Mouse (Mus musculus) bone marrow, adult 2 months (tissue): ENCODE measurements around the gene Asb12. TPM values are rescaled to one million over a fixed set of nuclear protein-coding genes. Genes with fewer than 3 reads are reported as not detected.

ENCODE experiments used
- H3K27ac ChIP-seq: fragments of 200-500 bp; 2 replicates; pipeline ENCODE4 v1.5.1; 2012; ENCODE audit warnings: low read depth, mild to moderate bottlenecking, control low read depth, inconsistent platforms, low read length; ENCODE audit not compliant: control insufficient read depth, poor library complexity, insufficient read depth
- H3K4me1 ChIP-seq: fragments of 200-500 bp; 2 replicates; pipeline ENCODE4 v1.6.1; 2011; ENCODE audit warnings: low read length; ENCODE audit not compliant: control insufficient read depth, insufficient read depth
- H3K4me3 ChIP-seq: fragments of 200-500 bp; replicated peaks from 2 replicates; pipeline ENCODE3; 2011; ENCODE audit warnings: mild to moderate bottlenecking, low read depth, low read length, control low read depth; ENCODE audit not compliant: control insufficient read depth
- CTCF ChIP-seq: fragments of 200-500 bp; IDR thresholded peaks from 2 replicates; pipeline ENCODE4 v1.5.1; 2011; ENCODE audit warnings: low read length, control low read depth; ENCODE audit not compliant: control insufficient read depth, insufficient read depth
- POLR2A ChIP-seq: fragments of 200-500 bp; IDR thresholded peaks from 2 replicates; pipeline ENCODE4 v1.6.1; 2011; ENCODE audit warnings: low read depth, mild to moderate bottlenecking, control low read depth, low read length, borderline replicate concordance; ENCODE audit not compliant: control insufficient read depth
- WGBS: fragments of 180-500 bp; shearing (Covaris S2); methylation state at CpG from one replicate; pipeline ENCODE4 v1.1.7; 2018; 5-methylcytosine and 5-hydroxymethylcytosine counted together
- polyA plus RNA-seq: library from polyadenylated mRNA; stranded (reverse); fragments of >200 nt; gene quantifications from 2 replicates; pipeline ENCODE4 v1.2.4, GENCODE M21; 2011; ENCODE audit warnings: low replicate concordance; ENCODE audit not compliant: missing spikeins, insufficient read depth, insufficient read length

Gene Asb12
- polyA plus RNA-seq, 1 experiment, result not detected

DNA sequence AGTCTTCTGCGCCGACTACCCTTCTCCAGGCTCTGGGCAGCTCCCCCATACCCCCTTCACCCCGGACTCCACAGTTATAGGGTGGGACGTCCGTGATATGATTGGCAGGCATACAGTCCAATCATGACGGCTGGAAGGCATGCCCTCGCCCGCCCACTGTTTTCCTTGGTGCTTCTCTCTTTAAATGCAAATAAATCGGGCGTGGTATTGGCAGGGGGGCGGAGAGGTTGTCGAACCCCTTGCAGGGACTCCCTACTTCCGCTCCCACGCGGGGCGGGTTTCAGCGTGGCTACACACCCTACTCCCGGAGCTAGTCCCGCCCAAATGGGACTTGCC, 113.0 kb downstream of the Asb12 start, which contains the start of gene Amer1:
Gene Amer1 (minus strand): TSS at position 97 of the 336 bp plus-strand sequence.
- H3K4me3 ChIP-seq, result peak within 1 kb of the TSS; percentile 80
- peak within 1 kb of the TSS; percentile 63; the same call in 1 of the 2 replicates for H3K27ac ChIP-seq
- H3K4me1 ChIP-seq, result peaks cover 1% of the 10 kb centered on the region
- 21% methylated on average over 19 of the region's 19 CpGs for WGBS
- no peak for TF ChIP-seq POLR2A
- no peak for TF ChIP-seq CTCF

DNA sequence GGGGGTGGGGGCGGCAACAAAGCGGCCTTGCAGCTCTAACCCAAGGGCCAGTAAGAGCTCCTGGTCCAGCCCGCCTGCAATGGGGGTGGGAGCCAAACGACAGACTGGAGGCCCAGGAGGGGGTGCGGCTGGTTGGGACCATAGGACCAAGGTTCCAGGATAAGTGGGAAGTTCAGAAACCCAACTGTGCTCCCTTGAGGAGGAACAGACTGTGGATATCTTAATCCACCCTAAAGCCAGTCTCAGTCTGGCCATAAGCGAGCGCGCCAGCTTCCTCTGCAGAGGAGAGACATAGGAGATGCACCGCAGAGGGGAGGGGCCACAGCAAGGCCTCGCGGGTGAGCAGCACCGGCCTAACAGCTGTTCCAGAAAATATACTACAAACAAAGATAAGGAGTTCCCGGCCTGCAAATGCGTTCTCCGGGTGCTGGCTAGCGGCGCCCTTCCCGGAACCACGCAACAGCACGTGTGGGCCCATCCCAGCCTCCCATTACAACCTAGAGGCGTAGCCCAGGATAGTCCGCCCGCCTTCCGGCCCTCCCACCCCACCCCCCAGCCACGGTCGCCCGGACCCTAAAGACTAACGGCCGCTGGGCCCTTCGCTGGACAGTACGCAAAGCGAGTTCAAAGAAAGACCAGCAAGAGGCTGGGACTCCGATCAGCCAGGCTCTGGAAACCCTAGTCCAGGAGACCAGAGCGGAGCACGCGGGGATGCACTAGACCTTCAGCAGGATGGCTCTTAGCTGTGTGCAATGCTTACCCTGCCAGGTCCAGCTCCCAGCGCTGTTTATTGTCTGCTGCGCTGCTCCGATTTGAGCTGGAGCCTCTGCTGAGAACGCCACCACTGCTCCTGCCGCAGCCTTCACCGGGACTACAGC, 113.7 kb downstream of the Asb12 start:
- H3K27ac ChIP-seq, result peak overlapping the region; percentile 63; the same call in 1 of the 2 replicates
- WGBS, result 21% methylated on average over 42 of the region's 42 CpGs

DNA sequence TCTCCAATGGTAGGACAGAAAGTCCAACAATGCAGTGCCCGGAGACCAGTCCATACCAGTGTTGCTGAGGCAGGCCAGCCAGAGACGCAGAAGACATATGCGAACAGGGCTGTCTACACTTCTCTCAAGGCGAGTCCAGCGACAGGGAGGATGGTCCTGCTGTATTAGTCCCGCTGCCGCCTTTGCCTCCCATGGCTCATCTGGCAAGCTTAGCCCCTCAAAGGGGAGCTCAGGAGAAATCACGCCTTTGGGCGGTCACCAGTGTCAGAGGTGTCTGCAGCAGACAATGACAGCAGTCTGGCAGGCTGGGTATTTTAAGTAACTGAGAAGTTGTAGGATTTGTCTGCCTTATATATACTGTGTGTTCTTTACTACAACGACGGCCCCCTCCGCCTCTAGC, 114.4 kb downstream of the Asb12 start:
- peaks cover 1% of the 10 kb centered on the region for H3K4me1 ChIP-seq
- no peak for TF ChIP-seq POLR2A
- no peak for TF ChIP-seq CTCF
- no peak overlapping the region for H3K27ac ChIP-seq
- no peak overlapping the region for H3K4me3 ChIP-seq
- 66% methylated on average over 12 of the region's 12 CpGs for WGBS

More for the DNA sequence above, 113.7 kb downstream of the Asb12 start:
- H3K4me1 ChIP-seq, result peaks cover 1% of the 10 kb centered on the region
- peak overlapping the region; percentile 80 for H3K4me3 ChIP-seq
- no peak for TF ChIP-seq POLR2A
- no peak for TF ChIP-seq CTCF

DNA sequence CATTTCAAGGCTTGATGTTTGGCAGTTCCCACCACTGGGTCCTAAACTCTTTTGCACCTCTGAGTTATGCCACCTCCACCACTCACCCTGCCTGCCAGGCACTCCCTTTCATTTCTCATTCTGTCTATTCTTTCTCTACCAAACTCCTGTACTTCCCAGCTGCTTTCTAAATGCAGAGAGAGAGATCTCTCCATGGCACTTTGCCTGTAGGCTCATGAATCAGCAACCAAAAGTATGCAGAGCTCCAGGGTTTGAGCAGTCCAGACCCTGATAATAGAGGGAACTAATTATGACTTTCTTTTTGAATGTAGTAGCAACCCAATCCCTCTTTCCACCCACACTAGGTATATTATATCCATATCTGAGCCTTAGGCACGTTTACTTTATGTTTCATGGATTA, 115.5 kb downstream of the Asb12 start:
- Histone ChIP-seq H3K4me3 (no peak overlapping the region), H3K4me1 (peaks cover 1% of the 10 kb centered on the region), H3K27ac (no peak overlapping the region)
- WGBS, result 50% methylated on average over 1 of the region's 1 CpGs
- no peak for TF ChIP-seq POLR2A
- TF ChIP-seq CTCF, result no peak

DNA sequence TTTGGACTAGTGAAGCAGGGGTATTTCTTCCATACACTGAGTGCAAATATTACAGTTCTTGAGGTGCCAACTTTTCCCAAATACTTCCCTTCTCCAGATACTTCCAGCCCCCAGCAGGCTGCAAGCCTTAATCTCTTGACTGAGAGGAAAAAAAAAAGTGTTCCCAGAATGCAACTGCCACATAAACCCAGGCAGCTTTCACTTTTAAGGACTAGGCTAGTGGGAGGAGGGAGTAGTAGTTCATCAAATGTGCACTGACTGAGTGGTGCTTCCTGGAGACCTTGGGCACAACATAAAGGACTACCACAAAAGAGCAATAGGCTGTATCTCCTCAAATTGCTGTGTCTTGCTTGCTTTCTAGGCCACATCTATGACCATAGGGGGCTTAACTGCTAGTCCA, 116.5 kb downstream of the Asb12 start:
- no peak overlapping the region for H3K27ac ChIP-seq
- H3K4me3 ChIP-seq, result no peak overlapping the region
- H3K4me1 ChIP-seq, result peaks cover 1% of the 10 kb centered on the region
- TF ChIP-seq CTCF (no peak), POLR2A (no peak)

DNA sequence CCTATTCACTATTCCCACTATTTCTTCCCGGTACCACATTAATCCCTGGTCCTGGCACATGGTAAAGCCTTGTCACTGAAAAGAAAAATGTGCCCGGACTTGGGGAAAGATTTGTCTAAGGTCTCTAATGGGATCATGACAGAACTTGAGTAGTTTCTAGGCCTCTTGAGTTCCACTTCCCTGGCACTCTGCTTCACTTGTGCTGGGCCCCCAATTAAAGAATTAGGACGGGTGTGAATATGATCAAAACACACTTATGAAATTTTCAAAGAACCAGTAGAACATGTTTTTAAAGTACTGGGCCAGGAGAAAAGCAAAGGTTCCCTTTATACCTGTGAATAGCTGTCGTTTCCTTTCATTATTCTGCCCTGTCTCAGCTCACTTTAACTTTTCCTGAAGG, 119.3 kb downstream of the Asb12 start:
- H3K4me1 ChIP-seq, result no peaks in the 10 kb centered on the region; the same call in 1 of the 2 replicates
- no peak overlapping the region for H3K27ac ChIP-seq
- no peak for TF ChIP-seq CTCF
- no peak for TF ChIP-seq POLR2A
- WGBS, result 78% methylated on average over 4 of the region's 4 CpGs
- H3K4me3 ChIP-seq, result no peak overlapping the region

DNA sequence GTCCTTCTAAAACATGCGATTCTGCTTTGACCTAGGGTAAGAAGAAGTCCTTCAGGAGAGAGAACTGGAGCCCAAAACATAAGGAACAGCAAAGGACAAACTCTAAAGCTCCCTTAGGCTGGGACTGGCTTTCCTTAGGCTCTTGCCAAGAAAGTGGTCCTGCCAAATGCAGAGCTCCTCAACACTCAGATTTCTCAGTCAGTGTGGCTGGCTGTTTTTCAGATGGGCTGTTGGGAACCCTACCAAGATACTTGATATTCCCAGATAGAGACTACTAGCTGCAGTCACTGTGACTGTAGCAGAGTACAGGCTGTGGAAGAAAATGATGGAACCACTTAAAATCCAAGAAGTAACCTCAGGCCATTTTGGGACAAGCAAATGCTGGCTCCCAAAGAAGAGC, 120.6 kb downstream of the Asb12 start:
- WGBS, result 83% methylated on average over 1 of the region's 1 CpGs
- TF ChIP-seq CTCF, result no peak
- TF ChIP-seq POLR2A, result no peak
- no peaks in the 10 kb centered on the region; the same call in 1 of the 2 replicates for H3K4me1 ChIP-seq
- no peak overlapping the region for H3K27ac ChIP-seq
- no peak overlapping the region for H3K4me3 ChIP-seq

Other genes starting within 250 kb of the Asb12 start
- gene Amer1, start 113.1 kb downstream of the Asb12 start, polyA plus RNA-seq, result 1.8 and 2.6 TPM in 2 replicates
- not detected in 2 replicates for gene Pfn5, start 117 bp upstream of the Asb12 start, polyA plus RNA-seq
- gene Zc4h2, start 100.5 kb upstream of the Asb12 start, polyA plus RNA-seq, result 1.4 and 1.8 TPM in 2 replicates
- not detected in 2 replicates for gene Zc3h12b, start 153.7 kb upstream of the Asb12 start, polyA plus RNA-seq